Mouse (Mus musculus) kidney, adult 11 months (tissue): ENCODE measurements around the gene Itm2c.

ENCODE experiments used
- DNase-seq: peaks from one replicate; pipeline ENCODE4 v3.0.0; 2022

Gene Itm2c

GRCm38 (mm10) chr1:85935148-85935852 lies 41.2 kb downstream of the Itm2c start:
- peak; percentile 30 for DNase-seq

- peak; percentile 12 for DNase-seq
Measured at GRCm38 (mm10) chr1:85936265-85936664, 42.2 kb downstream of the Itm2c start.

GRCm38 (mm10) chr1:85937323-85937722 lies 43.2 kb downstream of the Itm2c start:
- no peak for DNase-seq

GRCm38 (mm10) chr1:85942318-85942717 lies 48.2 kb downstream of the Itm2c start:
- DNase-seq, result no peak

DNA sequence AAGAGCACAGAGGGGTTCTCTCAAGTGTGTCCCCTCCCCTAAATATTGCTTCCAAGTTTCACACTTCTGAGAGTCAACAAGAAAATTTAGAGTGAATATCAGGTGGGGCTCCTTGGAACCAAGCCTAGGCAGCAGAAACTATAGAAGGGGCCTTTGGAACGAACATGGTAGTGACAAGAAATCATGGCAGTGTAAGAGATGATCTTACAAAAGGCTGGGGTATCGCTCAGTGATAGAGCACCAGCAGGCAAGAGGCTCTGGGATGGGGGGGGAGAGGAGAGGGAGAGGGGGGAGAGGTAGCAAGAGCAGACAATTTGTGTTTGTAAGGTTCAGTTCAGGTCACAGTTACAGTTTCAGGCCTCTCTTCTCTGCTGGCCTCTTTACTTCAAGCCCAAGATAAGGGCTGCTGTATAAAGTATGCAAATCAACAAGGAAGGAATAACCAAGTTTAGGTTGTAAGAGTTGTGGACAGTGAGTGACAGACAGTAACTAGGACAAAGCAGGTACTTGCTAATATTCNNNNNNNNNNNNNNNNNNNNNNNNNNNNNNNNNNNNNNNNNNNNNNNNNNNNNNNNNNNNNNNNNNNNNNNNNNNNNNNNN lies 55.1 kb downstream of the Itm2c start:
- DNase-seq, result no peak

GRCm38 (mm10) chr1:85955150-85955549 lies 61.1 kb downstream of the Itm2c start:
- no peak for DNase-seq

GRCm38 (mm10) chr1:85957290-85957689 lies 63.2 kb downstream of the Itm2c start:
- DNase-seq, result no peak

GRCm38 (mm10) chr1:85957942-85958619 lies 64.0 kb downstream of the Itm2c start:
- DNase-seq, result no peak
